Mouse (Mus musculus): Measurements from ENCODE around the gene Tm9sf1.

Tm9sf1 gene

DNA sequence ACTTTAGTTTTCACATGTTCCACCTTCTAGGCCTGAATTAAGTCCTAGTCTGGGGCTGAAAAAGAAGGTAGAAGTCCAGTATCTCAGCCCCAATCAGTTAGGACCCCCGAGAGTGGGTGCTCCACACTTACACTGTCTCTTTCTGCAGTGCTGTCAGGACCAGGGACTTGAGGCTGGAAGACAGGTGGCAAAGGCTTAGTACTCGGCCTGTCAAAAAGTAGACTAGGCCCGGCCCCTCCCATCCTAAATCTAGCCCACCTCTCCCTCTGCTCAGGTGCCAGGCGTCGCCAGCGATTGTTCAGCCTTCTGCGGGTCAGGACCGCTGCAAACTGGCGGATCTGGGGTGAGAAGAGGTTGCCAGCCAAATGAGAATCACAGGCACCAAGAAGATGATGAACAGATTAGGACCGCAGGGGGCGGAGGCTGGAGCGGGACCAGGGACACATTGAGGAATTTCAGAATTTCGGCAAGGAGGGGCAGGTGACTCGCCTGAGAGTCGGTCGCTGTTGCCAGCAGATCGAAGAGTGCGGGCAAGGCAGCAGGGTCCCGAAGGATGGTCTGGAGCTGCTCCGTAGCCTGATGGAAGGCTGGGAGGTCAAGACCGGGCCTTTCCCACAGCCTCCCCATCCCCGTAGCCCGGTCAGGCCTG is 8.6 kb downstream of the Tm9sf1 start:
- DNase-seq (ENCODE audit: low spot score): no peak

DNA sequence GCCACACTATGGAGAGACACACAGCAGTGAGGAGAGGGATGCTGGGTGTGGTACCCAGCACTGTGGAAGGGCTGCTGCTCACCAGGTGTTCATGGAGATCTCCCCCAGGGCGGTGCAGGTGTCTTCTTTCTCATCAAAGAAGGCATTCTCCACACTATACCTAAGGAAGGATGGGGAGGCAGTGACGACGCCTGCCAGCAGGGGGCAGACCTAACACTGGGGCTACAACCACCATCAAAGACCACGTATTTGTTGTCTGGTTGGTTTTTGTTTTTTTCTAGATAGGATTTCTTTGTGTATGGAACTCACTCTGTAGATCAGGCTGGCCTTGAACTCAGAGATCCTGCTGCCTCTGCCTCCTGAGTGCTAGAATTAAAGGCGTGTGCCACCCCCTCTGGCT is 14.3 kb downstream of the Tm9sf1 start:
- DNase-seq (ENCODE audit: low spot score): peak; percentile 79

DNA sequence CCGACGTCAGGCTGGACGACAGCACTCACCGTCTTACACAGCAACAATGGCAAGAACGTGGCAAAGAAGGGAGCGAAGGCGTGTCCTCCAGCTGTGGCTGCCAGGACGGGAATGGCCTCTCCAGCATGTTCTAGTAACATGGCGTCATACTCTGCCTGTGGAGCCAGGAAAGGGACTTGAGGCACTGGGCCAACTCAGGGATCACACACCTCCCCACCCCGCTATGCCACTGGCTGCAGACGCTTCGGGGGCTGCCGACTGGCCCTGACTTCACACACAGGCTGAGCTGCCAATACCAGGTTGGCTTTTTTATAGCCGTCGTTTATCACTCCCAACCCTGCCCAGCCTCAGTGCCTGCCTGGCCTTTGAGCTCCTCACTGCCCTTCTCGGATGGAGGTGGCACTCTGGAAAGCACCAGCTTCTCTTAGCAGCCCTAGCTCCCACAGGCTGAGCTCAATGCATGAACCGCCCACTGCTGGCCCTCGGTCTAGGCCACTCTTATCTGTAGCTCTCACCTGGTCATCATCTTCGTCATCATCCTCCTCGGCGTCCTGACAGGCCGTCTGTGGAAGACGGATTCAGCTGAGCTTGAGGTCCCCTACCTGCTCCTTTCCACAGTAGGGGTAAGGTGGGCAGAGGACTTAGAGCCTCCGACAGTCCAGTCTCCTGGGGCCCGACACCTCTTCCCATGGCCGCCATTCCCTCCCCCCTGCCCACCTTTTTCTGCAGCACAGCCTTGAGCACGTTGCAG is 15.4 kb downstream of the Tm9sf1 start:
- no peak for DNase-seq (ENCODE audit: low spot score)

DNA sequence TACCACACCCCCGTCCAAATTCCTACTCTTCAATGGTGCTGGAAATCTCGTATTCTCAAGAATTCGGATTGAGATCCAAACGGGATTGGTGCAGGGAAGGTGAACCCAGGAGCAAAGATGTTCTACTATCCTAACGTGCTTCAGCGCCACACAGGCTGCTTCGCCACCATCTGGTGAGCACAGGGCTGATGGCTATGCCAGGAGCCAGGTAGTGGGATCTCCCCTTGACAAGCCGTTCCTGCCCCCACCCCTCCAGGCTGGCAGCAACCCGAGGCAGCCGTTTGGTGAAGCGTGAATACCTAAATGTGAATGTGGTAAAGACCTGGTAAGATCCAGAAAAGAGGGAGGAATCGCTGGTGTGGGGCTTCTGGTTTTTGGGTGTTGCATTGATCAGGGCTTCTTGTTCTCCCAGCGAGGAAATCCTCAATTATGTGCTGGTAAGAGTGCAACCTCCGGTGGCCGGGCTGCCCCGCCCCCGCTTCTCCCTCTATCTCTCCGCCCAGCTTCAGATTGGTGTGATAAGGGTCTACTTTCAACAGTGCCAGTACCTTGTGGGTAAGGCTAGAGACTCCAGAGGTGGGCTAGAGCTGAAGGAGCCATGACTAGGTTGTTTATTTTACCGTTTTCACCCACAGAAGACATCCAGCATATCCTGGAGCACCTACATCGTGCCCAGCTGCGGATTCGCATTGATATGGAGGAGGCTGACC is 25.0 kb downstream of the Tm9sf1 start:
- DNase-seq (ENCODE audit: low spot score): peak; percentile 15

DNA sequence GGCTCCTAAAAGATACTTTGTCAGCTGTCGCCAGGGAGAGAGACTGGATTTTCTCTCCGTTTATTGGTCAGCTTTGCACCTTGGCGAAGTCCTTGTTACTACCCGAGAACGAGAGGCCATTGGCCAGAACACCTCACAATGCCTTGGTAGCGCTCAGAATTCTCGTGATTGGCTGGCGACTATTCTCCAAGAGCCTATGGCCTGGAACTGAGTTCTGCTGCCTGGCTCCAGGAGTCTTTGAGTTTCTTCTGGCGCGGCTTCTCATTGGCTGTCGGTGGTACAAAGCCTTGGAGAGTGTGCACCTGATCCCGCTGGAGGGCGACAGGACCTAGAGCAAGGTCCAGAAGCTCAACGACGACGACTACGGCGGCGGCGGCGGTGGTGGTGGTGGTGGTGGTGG is 25.8 kb downstream of the Tm9sf1 start, which contains the start of gene Rec8:
Rec8 (plus strand) TSS at position 216 of the 400 bp plus-strand sequence.
- DNase-seq (ENCODE audit: low spot score): peak; percentile 10

DNA sequence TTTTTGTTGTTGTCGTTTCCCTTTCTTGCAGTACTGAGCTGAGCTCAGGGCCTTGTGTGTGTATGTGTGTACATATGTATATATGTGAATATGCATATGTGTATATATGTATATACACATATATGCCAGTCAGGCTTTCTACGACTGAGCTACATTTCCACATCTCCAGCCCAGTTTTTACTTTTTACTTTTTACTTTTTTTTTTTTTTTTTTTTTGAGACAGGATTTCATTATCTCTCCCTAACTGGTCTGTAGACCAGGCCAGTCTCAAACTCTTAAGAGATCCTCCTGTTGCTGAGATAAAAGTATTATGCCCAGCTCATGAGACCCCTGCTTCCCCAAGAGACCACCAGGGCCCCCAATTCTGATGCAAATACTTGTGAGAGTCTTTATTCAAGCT is 26.8 kb downstream of the Tm9sf1 start:
- no peak for DNase-seq (ENCODE audit: low spot score)

DNA sequence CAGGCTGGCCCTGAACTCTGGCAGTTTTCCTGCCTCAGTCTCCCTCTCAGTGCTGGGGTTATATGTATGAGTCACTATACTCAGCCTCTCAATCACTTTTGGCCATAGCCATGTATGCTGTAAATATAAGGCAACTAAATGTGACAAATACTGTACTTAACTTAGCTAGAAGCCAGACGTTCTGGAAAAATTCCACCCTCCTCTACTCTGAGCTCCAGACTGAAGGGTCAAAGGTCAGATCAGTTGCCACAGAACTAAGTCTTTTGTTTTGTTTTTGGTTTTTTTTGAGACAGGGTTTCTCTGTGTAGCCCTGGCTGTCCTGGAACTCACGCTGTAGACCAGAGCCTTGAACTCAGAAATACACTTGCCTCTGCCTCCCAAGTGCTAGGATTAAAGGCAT is 27.7 kb downstream of the Tm9sf1 start:
- no peak for DNase-seq (ENCODE audit: low spot score)

DNA sequence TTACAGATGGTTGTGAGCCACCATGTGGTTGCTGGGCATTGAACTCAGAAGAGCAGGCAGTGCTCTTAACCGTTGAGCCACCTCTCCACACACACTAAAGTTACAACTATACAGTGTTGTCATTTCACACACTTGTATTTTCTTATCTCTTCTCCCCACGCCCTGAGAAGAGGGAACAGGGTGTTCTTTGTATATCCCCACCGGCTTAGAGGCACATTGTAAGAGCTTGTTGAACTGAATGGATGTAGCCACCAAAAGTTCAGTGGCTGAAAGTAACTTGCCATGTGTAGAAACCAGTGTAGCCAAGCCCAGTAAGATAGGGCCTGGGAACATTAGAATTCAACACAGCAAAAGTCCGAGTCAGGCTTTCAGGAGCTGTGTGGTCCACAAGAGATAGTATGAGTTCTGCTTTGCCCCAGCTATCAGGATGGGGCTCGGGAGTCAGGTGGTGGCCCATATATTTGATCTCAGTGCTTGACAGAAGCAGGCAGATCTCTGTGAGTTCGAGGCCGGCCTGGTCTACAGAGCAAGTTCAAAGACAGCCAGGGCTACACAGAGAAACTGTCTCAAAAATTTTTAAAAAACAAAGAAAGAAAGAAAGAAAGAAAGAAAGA is 28.9 kb downstream of the Tm9sf1 start:
- DNase-seq (ENCODE audit: low spot score): no peak

DNA sequence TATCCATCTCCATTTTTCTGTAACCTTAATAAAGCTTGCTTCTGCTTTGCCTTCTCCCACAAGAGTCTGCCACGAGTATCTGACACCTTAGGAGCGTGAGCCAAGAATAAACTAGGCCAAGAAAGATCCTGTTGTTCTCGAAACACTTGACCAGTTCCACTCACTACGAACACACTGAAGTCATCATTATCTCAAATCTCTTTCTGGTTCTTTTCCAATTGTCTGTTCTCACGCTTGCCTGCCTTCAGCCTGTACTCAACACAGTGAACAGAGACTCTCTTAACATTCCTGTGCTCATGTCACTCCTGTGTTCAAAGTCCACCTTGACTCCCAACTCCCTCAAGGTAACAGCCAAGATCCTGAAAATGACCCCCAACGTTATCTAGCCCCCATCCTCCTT is 30.3 kb downstream of the Tm9sf1 start:
- DNase-seq (ENCODE audit: low spot score): no peak

DNA sequence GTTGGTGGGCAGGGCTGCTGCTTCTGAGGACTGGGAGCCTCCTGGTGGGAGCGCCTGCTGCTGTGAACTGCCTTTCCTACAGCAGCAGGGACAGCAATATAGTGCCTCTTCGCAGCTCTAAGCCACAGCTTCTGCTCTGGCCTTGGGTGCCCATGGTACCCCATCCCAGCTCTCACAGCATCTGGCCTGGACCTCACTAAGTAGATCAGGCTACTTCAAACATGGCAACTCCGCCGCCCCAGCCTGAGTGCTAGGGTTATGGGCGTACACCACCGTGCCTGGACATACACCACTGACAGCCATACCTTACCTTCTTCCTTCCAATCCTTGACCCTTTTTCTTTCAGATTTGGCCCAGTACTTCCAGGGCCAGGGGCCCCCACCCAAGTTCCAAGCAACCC is 35.3 kb downstream of the Tm9sf1 start:
- DNase-seq (ENCODE audit: low spot score): no peak

DNA sequence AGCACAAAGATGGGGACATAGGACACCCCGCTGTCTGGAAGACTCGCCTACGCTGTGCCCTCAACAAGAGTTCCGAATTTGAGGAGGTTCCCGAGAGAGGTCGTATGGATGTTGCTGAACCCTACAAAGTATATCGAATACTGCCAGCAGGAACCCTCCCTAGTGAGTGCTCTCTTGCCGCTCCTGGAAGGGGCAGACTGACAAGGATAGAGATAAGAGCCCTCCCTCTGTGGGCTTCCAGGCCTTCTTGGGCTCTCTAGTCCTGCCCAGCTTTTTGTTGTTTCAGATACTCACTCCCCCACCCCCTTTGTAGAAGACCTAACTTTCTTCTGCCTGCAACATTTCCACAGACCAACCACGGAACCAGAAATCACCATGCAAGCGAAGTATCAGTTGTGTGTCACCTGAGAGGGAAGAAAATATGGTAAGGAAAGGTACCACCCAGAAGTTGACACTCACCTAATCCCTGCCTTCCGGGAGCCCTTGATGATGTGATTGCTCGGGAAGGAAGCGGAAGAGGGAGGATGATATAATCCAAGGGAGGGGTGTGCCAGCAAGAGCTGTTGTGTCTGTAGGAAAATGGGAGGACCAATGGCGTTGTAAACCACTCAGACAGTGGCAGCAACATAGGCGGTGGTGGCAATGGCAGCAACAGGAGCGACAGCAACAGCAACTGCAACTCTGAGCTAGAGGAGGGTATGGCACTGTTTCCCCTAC is 37.7 kb downstream of the Tm9sf1 start:
- no peak for DNase-seq (ENCODE audit: low spot score)

DNA sequence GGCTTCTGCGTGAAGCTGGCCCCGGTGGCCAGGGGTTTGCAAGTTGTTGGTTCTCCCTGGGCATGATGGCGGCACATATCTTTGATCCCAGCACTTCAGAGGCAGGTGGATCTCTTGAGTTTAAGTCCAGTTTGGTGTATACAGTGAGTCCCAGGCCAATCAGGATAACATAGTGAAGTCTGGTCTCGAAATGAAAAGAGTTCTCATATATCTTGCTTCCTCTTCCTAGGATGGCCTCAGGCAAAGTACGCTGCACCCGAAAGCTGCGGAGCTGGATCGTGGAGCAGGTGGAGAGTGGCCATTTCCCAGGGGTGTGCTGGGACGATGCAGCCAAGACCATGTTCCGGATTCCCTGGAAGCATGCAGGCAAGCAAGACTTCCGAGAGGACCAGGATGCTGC is 38.8 kb downstream of the Tm9sf1 start:
- DNase-seq (ENCODE audit: low spot score): no peak

DNA sequence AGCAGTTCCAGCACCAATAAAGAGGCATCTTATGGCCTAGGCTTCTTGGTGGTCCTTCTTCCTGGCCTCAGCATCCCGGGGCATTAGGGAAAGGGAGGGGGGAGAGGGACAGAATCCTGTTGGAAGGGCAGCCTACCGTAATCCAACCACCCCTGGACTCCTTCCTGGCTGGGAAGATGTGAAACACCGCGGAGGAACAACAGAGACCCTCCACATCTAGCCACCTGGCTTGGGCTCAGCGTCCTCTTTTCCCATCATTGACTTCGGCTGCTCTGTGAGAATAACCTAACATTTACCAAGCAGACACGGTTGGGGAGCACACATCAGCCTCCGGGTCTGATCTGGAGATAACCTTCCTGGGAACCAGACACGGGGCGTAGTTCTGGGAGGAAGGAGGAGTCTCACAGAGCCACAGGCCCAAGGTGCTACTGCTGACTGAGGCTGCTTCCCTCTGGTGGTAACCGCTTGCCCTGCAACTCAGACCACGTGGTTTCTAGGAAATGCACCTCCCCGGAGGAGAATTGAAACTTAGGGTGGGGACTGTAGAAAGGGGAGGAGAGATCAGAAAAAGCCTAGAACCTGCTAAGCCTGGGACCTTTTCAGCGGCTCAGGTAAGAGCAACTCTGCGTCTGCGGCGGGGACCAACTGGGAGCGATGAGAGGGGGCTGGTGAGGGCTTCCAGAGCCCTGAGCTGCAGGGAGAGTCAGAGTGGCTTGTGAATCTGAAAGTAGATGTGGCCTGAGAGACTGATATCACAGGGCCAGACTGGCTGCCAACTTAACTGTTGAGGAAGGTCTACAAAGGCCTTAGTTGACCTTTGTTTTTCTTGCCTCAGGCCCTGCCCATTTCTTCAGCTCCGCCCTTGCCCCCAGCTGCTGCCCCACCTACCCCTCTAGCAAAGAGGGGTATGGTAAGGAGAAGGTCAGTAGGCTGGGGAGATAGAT is 39.7 kb downstream of the Tm9sf1 start:
- DNase-seq (ENCODE audit: low spot score): peak; percentile 97

DNA sequence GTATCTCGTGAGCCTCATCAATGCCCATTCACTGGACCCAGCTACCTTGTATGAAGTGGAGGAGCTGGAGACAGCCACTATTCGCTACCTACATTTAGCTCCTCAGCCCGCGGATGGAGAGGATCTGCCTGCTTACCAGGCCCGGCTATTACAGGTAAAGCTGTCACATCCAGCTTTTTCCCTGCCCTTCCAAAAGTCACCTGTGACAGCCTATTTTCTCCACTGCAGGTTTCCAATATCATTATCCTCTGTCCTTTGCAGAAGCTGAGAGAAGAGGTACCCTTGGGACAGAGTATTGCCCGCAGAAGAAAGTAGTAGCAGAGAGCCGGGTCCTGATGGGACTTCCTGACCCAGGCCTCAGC is 40.4 kb downstream of the Tm9sf1 start, which contains the start of gene Irf9:
Irf9 (plus strand) TSS at position 301 of the 362 bp plus-strand sequence.
- DNase-seq (ENCODE audit: low spot score): no peak

DNA sequence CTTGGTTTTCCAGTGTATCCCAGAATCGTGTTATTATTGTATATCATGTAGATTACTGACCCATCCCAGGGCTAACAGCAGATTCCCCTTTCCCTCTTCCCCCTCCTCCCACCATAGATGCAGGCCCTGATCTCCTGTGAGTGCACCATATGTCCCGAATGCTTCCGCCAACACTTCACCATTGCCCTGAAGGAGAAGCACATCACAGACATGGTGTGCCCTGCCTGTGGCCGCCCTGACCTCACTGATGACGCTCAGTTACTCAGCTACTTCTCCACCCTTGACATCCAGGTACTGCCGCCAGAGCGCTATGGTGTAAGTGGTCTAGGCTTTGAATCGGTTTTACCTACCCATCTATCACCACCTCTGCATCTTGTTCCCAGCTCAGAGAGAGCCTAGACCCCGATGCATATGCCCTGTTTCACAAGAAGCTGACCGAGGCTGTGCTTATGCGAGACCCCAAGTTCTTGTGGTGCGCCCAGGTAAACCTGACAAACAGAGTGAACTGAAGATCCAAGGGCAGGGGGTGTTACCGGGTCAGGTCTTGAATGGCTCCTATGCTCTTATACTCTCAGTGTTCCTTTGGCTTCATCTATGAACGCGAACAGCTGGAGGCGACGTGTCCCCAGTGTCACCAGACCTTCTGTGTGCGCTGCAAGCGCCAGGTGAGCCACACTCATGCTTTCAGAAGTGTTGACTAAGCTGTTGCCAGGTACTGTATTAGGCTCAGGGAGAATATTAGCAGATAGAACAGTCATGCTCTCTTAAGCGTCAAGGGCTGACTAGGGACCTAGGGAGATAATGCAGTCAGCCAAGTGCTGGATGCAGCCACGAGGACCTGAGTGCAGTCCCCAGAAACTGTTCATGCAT is 44.9 kb downstream of the Tm9sf1 start:
- no peak for DNase-seq (ENCODE audit: low spot score)

DNA sequence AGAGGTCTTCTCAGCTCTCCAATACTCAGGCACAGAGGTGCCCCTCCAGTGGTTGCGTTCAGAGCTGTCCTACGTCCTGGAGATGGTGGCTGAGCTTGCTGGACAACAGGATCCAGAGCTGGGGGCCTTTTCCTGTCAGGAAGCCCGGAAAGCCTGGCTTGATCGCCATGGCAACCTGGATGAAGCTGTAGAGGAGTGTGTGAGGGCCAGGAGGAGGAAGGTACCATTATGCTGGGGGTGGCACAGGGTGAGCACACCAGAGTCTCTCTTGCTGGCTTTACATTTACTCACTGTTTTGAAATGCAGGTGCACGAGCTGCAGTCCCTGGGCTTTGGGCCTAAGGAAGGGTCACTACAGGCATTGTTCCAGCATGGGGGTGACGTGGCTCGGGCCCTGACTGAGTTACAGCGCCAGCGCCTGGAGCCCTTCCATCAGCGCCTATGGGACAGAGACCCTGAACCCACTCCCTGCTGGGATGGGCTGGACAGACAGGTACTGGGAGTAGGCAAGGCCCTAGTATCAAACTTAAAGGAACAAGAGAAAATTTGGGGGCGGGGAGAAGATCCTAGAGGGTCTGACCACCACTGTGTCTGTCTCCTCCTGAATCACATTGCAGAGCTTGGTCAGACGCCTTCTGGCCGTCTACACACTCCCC is 47.4 kb downstream of the Tm9sf1 start:
- no peak for DNase-seq (ENCODE audit: low spot score)

DNA sequence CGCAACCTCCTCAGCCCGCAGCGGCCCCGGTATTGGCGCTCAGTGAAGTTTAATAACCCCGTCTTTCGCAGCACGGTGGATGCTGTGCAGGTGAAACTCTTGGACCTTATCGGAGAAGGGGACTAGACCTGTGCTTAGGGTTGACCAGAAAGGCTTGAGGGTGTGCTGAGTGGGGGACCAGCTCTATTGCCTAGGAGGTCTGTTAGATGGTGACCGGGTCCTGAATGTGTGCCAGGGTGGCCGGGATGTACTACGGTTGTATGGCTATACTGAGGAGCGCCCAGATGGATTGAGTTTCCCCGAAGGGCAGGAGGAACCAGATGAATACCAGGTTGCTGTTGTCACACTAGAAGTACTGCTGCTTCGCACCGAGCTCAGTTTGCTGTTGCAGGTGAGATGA is 51.4 kb downstream of the Tm9sf1 start:
- no peak for DNase-seq (ENCODE audit: low spot score)

DNA sequence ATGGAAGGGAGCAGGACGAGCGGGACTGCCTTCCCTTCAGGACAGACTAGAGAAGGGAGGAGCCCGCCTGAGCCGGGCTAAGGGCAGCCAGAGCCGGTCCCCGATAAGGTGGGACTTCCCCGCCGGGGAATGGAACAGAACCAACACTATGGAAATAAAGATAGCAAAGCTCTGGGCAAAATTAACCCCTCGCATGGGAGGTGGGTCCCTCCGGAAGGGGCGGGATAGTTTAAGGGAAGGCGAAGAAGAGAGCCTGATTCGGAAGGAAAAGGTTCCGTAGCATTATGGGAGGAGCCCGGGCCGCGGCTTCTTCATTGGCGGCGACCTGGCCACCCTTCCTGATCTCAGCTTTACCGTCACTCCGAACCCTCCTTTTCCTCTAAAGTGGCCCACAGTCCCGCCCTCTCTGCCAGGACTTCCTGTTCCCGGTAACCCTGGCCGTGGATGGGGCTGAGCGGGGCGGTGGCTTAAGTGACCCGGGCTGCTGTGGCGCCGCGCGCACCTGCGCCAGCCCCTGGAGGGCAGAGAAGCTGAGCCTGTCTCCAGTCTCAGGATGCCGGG is 52.2 kb downstream of the Tm9sf1 start, which contains the start of gene Rnf31:
Rnf31 (plus strand) TSS at position 378 of the 561 bp plus-strand sequence.
- peak; percentile 86 for DNase-seq (ENCODE audit: low spot score)
